Mouse (Mus musculus) right cerebral cortex, adult 2 months (tissue): ENCODE data around the gene Prl2b1.

Experiments used
- DNase-seq, 2 experiments: peaks; one replicate each; pipeline ENCODE4 v3.0.0; 2021 to 2022; ENCODE audit warnings: low spot score in 2 of 2

Prl2b1 gene

DNA sequence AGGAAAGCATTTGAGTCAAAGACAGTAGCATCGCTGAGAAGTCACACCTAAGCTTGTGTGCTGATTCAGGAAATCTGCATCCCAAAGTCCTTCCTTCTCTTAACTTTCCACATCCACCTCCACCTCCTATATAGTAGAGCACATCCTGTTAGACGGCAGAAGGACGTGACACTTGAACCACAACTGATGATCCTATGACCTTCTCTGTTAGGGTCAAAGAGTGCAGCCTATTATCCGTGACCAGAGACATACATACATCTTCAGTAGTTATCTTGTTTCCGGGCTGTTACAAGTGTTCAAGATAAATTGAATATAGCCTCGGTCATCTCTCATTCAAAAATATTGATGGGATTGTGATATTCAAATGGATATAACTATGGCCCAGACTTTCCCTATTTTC, at the start of gene Prl2b1:
Prl2b1 (minus strand) TSS at position 101 of the 400 bp plus-strand sequence.
- DNase-seq: no peak

DNA sequence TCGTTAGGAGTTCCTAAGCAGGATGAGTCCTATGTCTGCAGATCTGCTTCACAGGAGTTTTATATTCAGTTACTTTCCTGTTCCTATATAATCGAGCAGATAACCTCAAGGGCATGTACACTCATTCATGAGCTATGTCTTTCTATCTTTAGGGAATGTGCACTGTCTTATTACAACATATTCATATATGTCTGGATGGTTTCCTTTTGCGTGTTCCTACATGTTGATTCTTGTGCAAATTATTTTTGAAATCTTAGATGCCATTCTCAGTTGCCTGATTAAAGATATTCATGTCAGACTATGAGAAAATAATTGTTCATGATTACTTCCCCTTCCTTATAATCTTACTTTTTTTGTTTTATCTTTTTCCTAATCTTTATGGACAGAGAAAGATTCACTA, 47.9 kb upstream of the Prl2b1 start, which contains the start of gene Prl8a6:
Prl8a6 (minus strand) TSS at position 101 of the 400 bp plus-strand sequence.
- no peak for DNase-seq

DNA sequence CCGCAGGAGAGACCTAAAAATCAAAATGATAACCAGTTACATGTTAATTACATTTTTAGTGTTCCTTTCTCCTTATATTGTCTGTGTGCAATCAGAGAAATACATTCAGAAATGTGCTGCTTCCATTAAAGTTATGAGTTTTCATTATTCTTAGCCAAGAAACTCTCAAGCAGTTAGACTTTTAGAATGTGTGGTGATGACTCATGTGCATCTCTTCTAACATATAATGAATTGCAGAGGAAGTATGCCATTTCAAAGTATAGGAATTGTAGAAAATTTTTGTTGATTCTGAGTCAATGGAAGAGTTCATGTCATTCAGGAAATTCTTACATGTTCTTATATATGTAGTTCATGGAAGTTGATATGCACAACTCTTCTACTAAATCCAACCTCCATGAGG, 42.5 kb upstream of the Prl2b1 start:
- DNase-seq: no peak

DNA sequence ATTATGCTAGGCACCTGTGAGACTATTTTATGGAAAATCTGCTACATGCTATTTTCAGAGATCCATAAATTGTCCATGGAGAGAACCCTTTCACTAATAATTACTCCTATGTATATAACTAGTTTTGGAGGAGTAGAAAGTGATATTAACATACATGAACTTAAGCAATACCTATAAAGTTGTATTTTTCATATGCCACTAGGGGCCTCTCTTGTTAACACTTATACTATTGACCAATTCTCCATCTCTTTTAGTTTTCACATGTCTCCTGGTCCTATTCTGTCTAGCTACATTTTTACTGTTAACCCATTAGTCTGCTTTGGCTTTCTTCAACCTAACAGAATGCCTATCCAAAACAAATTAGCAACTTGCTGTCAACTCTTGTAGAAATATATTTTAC, 23.0 kb upstream of the Prl2b1 start:
- DNase-seq: no peak

DNA sequence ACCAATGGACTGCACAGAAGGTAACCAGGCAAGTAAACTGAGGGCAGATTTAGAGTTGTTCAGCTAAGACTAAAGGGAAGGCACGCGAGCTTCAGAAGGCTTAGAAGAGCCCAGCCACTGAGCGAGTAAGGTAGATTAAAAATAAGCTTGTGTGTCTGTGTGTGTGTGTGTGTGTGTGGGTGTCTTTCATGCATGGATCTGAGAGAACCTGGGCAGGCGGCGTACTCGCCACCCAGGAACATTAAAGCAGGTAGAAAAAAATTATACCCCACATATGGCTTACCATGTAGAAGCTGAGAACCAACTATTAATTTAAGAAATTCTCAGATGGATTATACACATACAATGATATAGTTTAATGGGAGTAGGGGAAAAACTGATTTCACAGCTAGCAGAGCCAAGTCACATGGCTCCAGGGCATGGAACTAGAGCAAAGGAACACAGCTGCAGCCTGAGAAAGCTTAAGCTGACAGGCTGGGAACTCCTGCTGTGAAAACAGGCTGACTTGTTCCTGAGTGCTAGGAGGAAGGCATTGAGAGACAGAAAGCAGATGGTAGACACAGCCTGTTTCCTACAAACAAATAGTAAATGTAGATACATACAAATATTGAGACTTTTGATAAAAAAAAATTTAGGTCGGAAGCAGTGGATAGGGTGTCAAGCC, 8.5 kb upstream of the Prl2b1 start:
- DNase-seq: no peak

DNA sequence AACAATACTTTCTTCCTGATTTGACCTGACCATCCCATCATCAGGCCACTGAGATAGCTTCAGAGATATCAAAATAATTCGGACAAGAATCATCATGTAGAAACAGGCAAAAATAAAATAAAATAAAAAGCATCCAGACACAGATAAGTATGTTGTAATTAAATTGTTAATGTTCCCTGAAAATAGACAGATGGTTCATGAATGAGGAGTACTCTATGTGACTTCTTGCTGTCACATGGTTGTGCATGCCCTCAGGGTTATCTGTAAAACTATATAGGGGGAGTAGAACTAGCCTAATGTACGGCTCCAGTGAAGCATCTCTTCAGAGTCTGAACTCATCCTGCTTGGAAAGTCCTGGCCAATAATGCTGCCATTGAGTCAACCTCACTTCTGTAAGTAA, 45.3 kb downstream of the Prl2b1 start, which contains the start of gene Prl8a2:
Prl8a2 (plus strand) TSS at position 301 of the 400 bp plus-strand sequence.
- DNase-seq: no peak

DNA sequence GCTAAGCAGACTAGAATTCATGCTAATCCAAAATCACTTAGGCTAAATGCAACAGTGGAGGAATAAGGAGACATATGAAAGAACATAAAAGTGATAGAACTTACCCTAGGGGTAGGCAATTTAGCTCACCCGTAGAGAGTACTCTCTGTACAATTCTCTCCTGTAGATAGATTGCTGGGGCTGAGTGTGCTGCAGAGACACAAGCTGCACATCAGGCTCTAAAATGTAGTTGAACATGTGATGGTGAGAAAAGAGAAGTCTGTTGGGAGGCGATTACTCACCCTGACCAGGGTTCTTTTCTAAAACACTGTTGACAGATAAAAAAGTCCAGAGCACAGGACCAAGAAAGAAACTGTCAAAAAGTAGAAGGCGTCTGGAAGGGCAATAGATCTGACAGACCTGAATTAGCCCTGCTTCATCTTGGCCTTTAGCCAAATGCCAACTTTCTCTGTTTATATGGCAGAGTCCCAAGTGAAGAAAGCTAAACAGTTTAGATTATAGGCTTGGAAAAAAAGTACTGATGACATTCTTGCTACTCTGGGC, 47.8 kb downstream of the Prl2b1 start:
- no peak for DNase-seq

DNA sequence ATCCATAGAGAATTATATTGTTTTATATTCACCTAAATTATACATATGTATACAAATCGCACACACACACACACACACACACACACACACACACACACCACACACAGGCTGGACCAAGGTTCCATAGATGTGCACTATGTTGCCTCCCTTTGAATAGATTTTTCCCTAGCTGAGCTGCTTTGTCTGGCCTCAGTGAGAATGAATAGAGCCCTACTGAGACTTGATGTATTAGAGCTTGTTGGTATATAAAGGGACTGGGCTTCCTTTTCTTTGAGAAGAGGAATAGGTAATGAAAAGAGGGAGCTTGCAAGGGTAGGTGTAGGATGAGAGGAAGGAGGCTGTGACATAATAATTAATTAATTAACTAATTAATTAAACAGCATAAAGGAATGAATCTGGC, 55.7 kb downstream of the Prl2b1 start:
- DNase-seq: no peak
